Mouse (Mus musculus) ES-Bruce4 (cell line): ENCODE data around the gene Deup1.

Experiments
- EP300 ChIP-seq: IDR thresholded peaks from 2 replicates; pipeline ENCODE4 v1.6.1; 2011; ENCODE audit warnings: low read depth, low read length; ENCODE audit not compliant: insufficient read depth
- POLR2A ChIP-seq: IDR thresholded peaks from one replicate; pipeline ENCODE4 v1.8.1; 2011; ENCODE audit warnings: low read length; ENCODE audit not compliant: insufficient read depth

- TF ChIP-seq POLR2A (no peak), EP300 (no peak)
Observed at GRCm38 (mm10) chr9:15516007-15516406, 111.7 kb downstream of the Deup1 start.
